Mouse (Mus musculus) kidney, adult 2 months (tissue): ENCODE results near the gene Snx4.

Experiments used
- CTCF ChIP-seq: fragments of 200-500 bp; conservative IDR thresholded peaks from 2 replicates; pipeline ENCODE4 v1.5.1; 2011; ENCODE audit warnings: low read depth, mild to moderate bottlenecking, control low read depth, low read length, moderate library complexity, mixed read lengths; ENCODE audit not compliant: insufficient read depth, insufficient read length
- POLR2A ChIP-seq: fragments of 200-500 bp; IDR thresholded peaks from one replicate; pipeline ENCODE4 v1.6.1; 2011; ENCODE audit warnings: low read depth, low read length, control low read depth

- TF ChIP-seq POLR2A (no peak), CTCF (peak; percentile 36; the same call in 1 of the 2 replicates)
These were observed 7.0 kb upstream of the Snx4 start for GRCm38 (mm10) chr16:33244136-33244691.
